Mouse (Mus musculus) right cerebral cortex, postnatal 36 days (tissue): ENCODE data around the gene H2-Oa.
A peak's percentile ranks its signal among the peaks of the same experiment; 100 is the strongest.

Experiments used
- DNase-seq, 2 experiments: peaks; one replicate each; pipeline ENCODE4 v3.0.0; 2022; ENCODE audit warnings: low spot score in 2 of 2, mixed read lengths in 1 of 2

Gene H2-Oa

GRCm38 (mm10) chr17:34101604-34102032 is 9.5 kb downstream of the H2-Oa start:
- peak; percentile 69 to 78 for DNase-seq

GRCm38 (mm10) chr17:34102831-34103230 is 10.7 kb downstream of the H2-Oa start:
- DNase-seq = no peak

- no peak for DNase-seq
Observed at GRCm38 (mm10) chr17:34104804-34105203, 12.7 kb downstream of the H2-Oa start.

- no peak for DNase-seq
Observed at GRCm38 (mm10) chr17:34106555-34106954, 14.4 kb downstream of the H2-Oa start.

- DNase-seq = no peak
Observed at GRCm38 (mm10) chr17:34107109-34107867, 15.1 kb downstream of the H2-Oa start.

GRCm38 (mm10) chr17:34108460-34108859 is 16.3 kb downstream of the H2-Oa start:
- no peak for DNase-seq

- DNase-seq = no peak
Observed at GRCm38 (mm10) chr17:34109038-34109805, 17.1 kb downstream of the H2-Oa start.

GRCm38 (mm10) chr17:34109806-34110195 is 17.7 kb downstream of the H2-Oa start:
- no peak for DNase-seq

- DNase-seq = no peak
Observed at GRCm38 (mm10) chr17:34110309-34110708, 18.2 kb downstream of the H2-Oa start.

GRCm38 (mm10) chr17:34114114-34114513 is 22.0 kb downstream of the H2-Oa start:
- no peak for DNase-seq

- DNase-seq = no peak
Observed at GRCm38 (mm10) chr17:34116736-34117370, 24.7 kb downstream of the H2-Oa start.

GRCm38 (mm10) chr17:34117421-34118112 is 25.4 kb downstream of the H2-Oa start:
- DNase-seq = no peak

- DNase-seq = no peak
Observed at GRCm38 (mm10) chr17:34118113-34118872, 26.2 kb downstream of the H2-Oa start.

GRCm38 (mm10) chr17:34118873-34119248 is 26.7 kb downstream of the H2-Oa start:
- no peak for DNase-seq

GRCm38 (mm10) chr17:34119249-34120179 is 27.4 kb downstream of the H2-Oa start, which contains the start of gene H2-DMa:
Gene H2-DMa, plus strand, starts transcription at chr17:34119541.
- DNase-seq = peak; percentile 98 to 99

GRCm38 (mm10) chr17:34120180-34120723 is 28.1 kb downstream of the H2-Oa start:
- peak; percentile 87 to 90 for DNase-seq

- peak in 1 of 2 experiments; percentile 70 for DNase-seq
Observed at GRCm38 (mm10) chr17:34120814-34121171, 28.7 kb downstream of the H2-Oa start.

GRCm38 (mm10) chr17:34121172-34121878 is 29.2 kb downstream of the H2-Oa start:
- peak; percentile 86 to 91 for DNase-seq

- DNase-seq = no peak
Observed at GRCm38 (mm10) chr17:34121879-34122187, 29.7 kb downstream of the H2-Oa start.
